Comparison of ENCODE assay signal across 24 mouse cellular contexts in the genomic region with DNA sequence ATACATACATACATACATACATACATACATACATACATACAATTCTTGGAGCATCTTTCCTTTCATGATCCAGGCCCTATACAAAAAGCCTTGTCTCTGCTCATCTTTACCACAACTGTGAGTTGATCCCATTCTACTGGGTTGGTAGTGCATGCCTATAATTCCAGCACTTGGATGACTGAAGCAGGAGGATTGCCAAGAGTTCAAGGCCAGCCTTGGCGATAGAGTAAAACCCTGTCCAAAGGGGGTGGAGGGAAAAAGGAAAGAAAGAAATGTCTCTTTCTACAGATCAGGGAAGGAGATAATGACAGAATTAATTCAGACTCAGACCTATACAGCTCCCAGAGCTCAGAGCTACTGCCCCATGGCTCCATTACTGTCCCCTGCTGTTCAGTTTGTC. TPM values are rescaled to one million over a fixed set of nuclear protein-coding genes. Genes with fewer than 3 reads are reported as not detected.
DNase-seq lines count a peak whose midpoint lies in the region; ATAC-seq and TF ChIP-seq lines count a peak whose summit lies in the region.
"Had no signal": no experiment of that assay in that cellular context is flagged by ENCODE, and none has a peak within 500 bp of the region (broad histone marks: within the 10 kb centered on the region; RNA-seq: fewer than 3 reads in every experiment).

No protein-coding gene starts in this region.

- no peak overlapping the region for H3K27ac ChIP-seq in liver, postnatal 0 days (ENCODE audit: low read depth)
- H3K27ac ChIP-seq in forebrain, embryonic 13.5 days = no peak overlapping the region
- H3K27ac ChIP-seq: embryonic facial prominence, embryonic 10.5 days; embryonic facial prominence, embryonic 12.5 days had no signal

- H3K9ac ChIP-seq in liver, postnatal 0 days (replicated peaks) = no peak overlapping the region
- H3K9ac ChIP-seq in forebrain, embryonic 13.5 days = no peak overlapping the region
- H3K9ac ChIP-seq: embryonic facial prominence, embryonic 12.5 days had no signal

- no peak overlapping the region for H3K4me3 ChIP-seq in liver, postnatal 0 days (ENCODE audit: low read depth, low read length)
- no peak overlapping the region for H3K4me3 ChIP-seq in forebrain, embryonic 13.5 days
- H3K4me3 ChIP-seq: embryonic facial prominence, embryonic 10.5 days; embryonic facial prominence, embryonic 12.5 days had no signal

- 57% methylated on average over 1 of the region's 1 CpGs for WGBS in liver, postnatal 0 days (ENCODE audit: insufficient replicate concordance)
- WGBS in forebrain, embryonic 13.5 days = 75% methylated on average over 1 of the region's 1 CpGs

- H3K4me2 ChIP-seq in liver, postnatal 0 days (ENCODE audit: low read depth, low read length) = no peak overlapping the region
- no peak overlapping the region for H3K4me2 ChIP-seq in forebrain, embryonic 13.5 days
- H3K4me2 ChIP-seq: embryonic facial prominence, embryonic 12.5 days had no signal

- H3K4me1 ChIP-seq in liver, postnatal 0 days (ENCODE audit: insufficient read depth) = no peaks in the 10 kb centered on the region
- peaks cover 6% of the 10 kb centered on the region; the same call in 1 of the 2 replicates for H3K4me1 ChIP-seq in forebrain, embryonic 13.5 days
- H3K4me1 ChIP-seq: embryonic facial prominence, embryonic 10.5 days; embryonic facial prominence, embryonic 12.5 days had no signal

- no peak for ATAC-seq in liver, postnatal 0 days
- ATAC-seq in forebrain, embryonic 13.5 days = no peak
- ATAC-seq: activated CD4-positive, CD25-positive, alpha-beta regulatory T cell, adult 4 months; forebrain, embryonic 14.5 days; forebrain, embryonic 16.5 days; Patski had no signal

- no peak for TF ChIP-seq CTCF in liver, postnatal 0 days (IDR thresholded peaks at IDR 0.05; ENCODE audit: low read depth)

- H3K36me3 ChIP-seq in liver, postnatal 0 days (replicated peaks; ENCODE audit: insufficient read depth, low read length) = no peaks in the 10 kb centered on the region
- H3K36me3 ChIP-seq in forebrain, embryonic 13.5 days (ENCODE audit: poor library complexity, severe bottlenecking) = no peaks in the 10 kb centered on the region
- H3K36me3 ChIP-seq: embryonic facial prominence, embryonic 10.5 days; embryonic facial prominence, embryonic 12.5 days had no signal

- no peak for TF ChIP-seq EP300 in liver, postnatal 0 days (IDR thresholded peaks at IDR 0.05; ENCODE audit: low read depth)

- no peaks in the 10 kb centered on the region for H3K27me3 ChIP-seq in liver, postnatal 0 days (ENCODE audit: insufficient read depth, low read length)
- peaks cover 5% of the 10 kb centered on the region for H3K27me3 ChIP-seq in forebrain, embryonic 13.5 days
- H3K27me3 ChIP-seq: embryonic facial prominence, embryonic 12.5 days; Patski had no signal

- peak; percentile 11 for DNase-seq in adrenal gland, adult 8-10 months
- no peak for DNase-seq in adrenal gland, adult 18-20 months (ENCODE audit: low spot score in 2 of 2)
- DNase-seq in MN1 (ENCODE audit: low spot score) = peak; percentile 48
- DNase-seq in adrenal gland, postnatal 10 days = peak; percentile 36
- peak; percentile 25 for DNase-seq in adrenal gland, postnatal 25 days
- no peak for DNase-seq in liver, postnatal 0 days
- DNase-seq in heart, adult 8-10 months (ENCODE audit: low spot score) = no peak
- DNase-seq: cerebellum, adult 11-12 months; cerebellum, adult 2 months; cerebellum, adult 9-10 months; cerebellum, postnatal 10 days; cerebellum, postnatal 25 days had no signal

- no peaks in the 10 kb centered on the region for H3K9me3 ChIP-seq in liver, postnatal 0 days (ENCODE audit: low read length)
- no peaks in the 10 kb centered on the region for H3K9me3 ChIP-seq in forebrain, embryonic 13.5 days (replicated peaks)
- H3K9me3 ChIP-seq: embryonic facial prominence, embryonic 10.5 days; embryonic facial prominence, embryonic 12.5 days had no signal

RNA-seq across cellular contexts. Expression of a gene that starts 21.1 kb away (rescaled TPM):
- total RNA-seq in adrenal gland, adult 8-10 months (2022) = 1 to 10 TPM in 2 of 4 experiments, under 1 TPM in 2; 0.70 to 1.4 (median 0.93) TPM
- total RNA-seq in adrenal gland, adult 18-20 months (2021) = under 1 TPM; 0.70 to 0.99 TPM
- under 1 TPM; 0.51 to 0.55 TPM for total RNA-seq in adrenal gland, postnatal 10 days (2021)
- total RNA-seq in adrenal gland, postnatal 25 days (2021) = 1.1 TPM in 2 replicates
- not detected in 2 replicates for polyA plus RNA-seq in liver, postnatal 0 days (2015; fragmentation: Nextera tagmentation; extraction: Ambion mirVana)
- total RNA-seq in heart, adult 8-10 months (2022) = under 1 TPM; 0.09 to 0.28 (median 0.21) TPM
- 0.06 and 0.12 TPM in 2 replicates for polyA plus RNA-seq in forebrain, embryonic 13.5 days (2015; fragmentation: Nextera tagmentation; extraction: Ambion mirVana)
- total RNA-seq: MEL had no signal
- polyA plus RNA-seq: activated CD4-positive, CD25-positive, alpha-beta regulatory T cell, adult 4 months; forebrain, embryonic 11.5 days; Patski had no signal

RNA-seq across cellular contexts. Expression of a gene that starts 48.0 kb away (rescaled TPM):
- 10 to 100 TPM; 44.7 to 57.0 (median 55.7) TPM for total RNA-seq in adrenal gland, adult 8-10 months (2022)
- 10 to 100 TPM; 50.9 to 58.5 TPM for total RNA-seq in adrenal gland, adult 18-20 months (2021)
- total RNA-seq in adrenal gland, postnatal 10 days (2021) = 10 to 100 TPM; 77.8 to 79.6 TPM
- 65.5 and 70.8 TPM in 2 replicates for total RNA-seq in adrenal gland, postnatal 25 days (2021)
- polyA plus RNA-seq in liver, postnatal 0 days (2015; fragmentation: Nextera tagmentation; extraction: Ambion mirVana) = 65.7 and 75.1 TPM in 2 replicates
- total RNA-seq in heart, adult 8-10 months (2022) = 100 to 1,000 TPM; 117 to 139 (median 131) TPM
- polyA plus RNA-seq in forebrain, embryonic 13.5 days (2015; fragmentation: Nextera tagmentation; extraction: Ambion mirVana) = 75.0 and 84.1 TPM in 2 replicates

RNA-seq across cellular contexts. Expression of a gene that starts 48.7 kb away (rescaled TPM):
- under 1 TPM; 0.17 to 0.65 (median 0.40) TPM for total RNA-seq in adrenal gland, adult 8-10 months (2022)
- total RNA-seq in adrenal gland, adult 18-20 months (2021) = under 1 TPM; 0.38 to 0.46 TPM
- total RNA-seq in adrenal gland, postnatal 10 days (2021) = under 1 TPM; 0.15 to 0.55 TPM
- 0.61 TPM in 1 of 2 replicates, not detected in the other for total RNA-seq in adrenal gland, postnatal 25 days (2021)
- 0.18 and 0.28 TPM in 2 replicates for polyA plus RNA-seq in liver, postnatal 0 days (2015; fragmentation: Nextera tagmentation; extraction: Ambion mirVana)
- total RNA-seq in heart, adult 8-10 months (2022) = under 1 TPM in 3 of 4 experiments, not detected in 1; 0.12 to 0.29 (median 0.13) TPM
- not detected in 2 replicates for polyA plus RNA-seq in forebrain, embryonic 13.5 days (2015; fragmentation: Nextera tagmentation; extraction: Ambion mirVana)
- total RNA-seq: ES-E14 had no signal
- polyA plus RNA-seq: activated CD4-positive, CD25-positive, alpha-beta regulatory T cell, adult 4 months; C2C12; embryonic facial prominence, embryonic 10.5 days; embryonic facial prominence, embryonic 12.5 days; forebrain, embryonic 11.5 days; forebrain, embryonic 14.5 days; forebrain, embryonic 16.5 days; frontal cortex, adult 2 months had no signal

Comparison
In these comparisons a context has a peak if more than half of its experiments do, and no peak if none do; other contexts are left out.
1. DNase-seq: peak in adrenal gland, adult 8-10 months (single experiment), MN1 (single experiment), adrenal gland, postnatal 10 days (single experiment) and adrenal gland, postnatal 25 days (single experiment); none in adrenal gland, adult 18-20 months (0 of 2), liver, postnatal 0 days (single experiment) and heart, adult 8-10 months (single experiment).